In genomic region chr16:32865401-32865800, GRCm38 (mm10) we compare ENCODE assay signal across 34 mouse cellular contexts. TPM values are rescaled to one million over a fixed set of nuclear protein-coding genes. Genes with fewer than 3 reads are reported as not detected.
DNase-seq lines count a peak whose midpoint lies in the region; ATAC-seq and TF ChIP-seq lines count a peak whose summit lies in the region.
"Had no signal": no experiment of that assay in that cellular context is flagged by ENCODE, and none has a peak within 500 bp of the region (broad histone marks: within the 10 kb centered on the region; RNA-seq: fewer than 3 reads in every experiment).

No protein-coding gene starts in this region.

- 75% methylated on average over 4 of the region's 4 CpGs for WGBS in heart, embryonic 12.5 days
- 86% methylated on average over 4 of the region's 4 CpGs for WGBS in heart, embryonic 11.5 days (ENCODE audit: insufficient replicate concordance)
- WGBS in kidney, adult 2 months: 54% methylated on average over 4 of the region's 4 CpGs
- 91% methylated on average over 4 of the region's 4 CpGs for WGBS in kidney, embryonic 14.5 days

- no peak for TF ChIP-seq CTCF in kidney, adult 2 months (conservative IDR thresholded peaks at IDR 0.05; ENCODE audit: insufficient read depth, insufficient read length, low read depth, low read length)

- peaks cover 38% of the 10 kb centered on the region for H3K4me1 ChIP-seq in heart, embryonic 12.5 days (replicated peaks)
- peaks cover 6% of the 10 kb centered on the region for H3K4me1 ChIP-seq in heart, embryonic 11.5 days (ENCODE audit: control insufficient read depth, insufficient read depth, low read length)
- H3K4me1 ChIP-seq in kidney, adult 2 months (ENCODE audit: control insufficient read depth, insufficient read depth, low read length): peaks cover 17% of the 10 kb centered on the region
- H3K4me1 ChIP-seq in kidney, embryonic 14.5 days (ENCODE audit: control insufficient read depth, insufficient read depth, low read length): peaks cover 14% of the 10 kb centered on the region

- no peaks in the 10 kb centered on the region for H3K27me3 ChIP-seq in heart, embryonic 12.5 days (replicated peaks)
- H3K27me3 ChIP-seq in heart, embryonic 11.5 days (ENCODE audit: control insufficient read depth, insufficient read depth, low read length): no peaks in the 10 kb centered on the region
- no peaks in the 10 kb centered on the region for H3K27me3 ChIP-seq in kidney, adult 2 months (replicated peaks; ENCODE audit: control insufficient read depth, insufficient read depth, low read length)
- H3K27me3 ChIP-seq in kidney, embryonic 14.5 days (ENCODE audit: control insufficient read depth, insufficient read depth, low read length): no peaks in the 10 kb centered on the region
- H3K27me3 ChIP-seq: embryonic facial prominence, embryonic 13.5 days; midbrain, embryonic 15.5 days; Patski had no signal

- no peak for ATAC-seq in heart, embryonic 12.5 days (ENCODE audit: insufficient number of reproducible peaks, low FRiP score)
- ATAC-seq in heart, embryonic 11.5 days (replicated peaks; ENCODE audit: insufficient number of reproducible peaks, low FRiP score, low TSS enrichment): no peak
- ATAC-seq in kidney, embryonic 14.5 days (ENCODE audit: low FRiP score, low TSS enrichment): no peak
- ATAC-seq: forebrain, embryonic 16.5 days; midbrain, embryonic 15.5 days; Patski had no signal

- no peaks in the 10 kb centered on the region for H3K9me3 ChIP-seq in heart, embryonic 12.5 days (replicated peaks)
- no peaks in the 10 kb centered on the region for H3K9me3 ChIP-seq in heart, embryonic 11.5 days (replicated peaks; ENCODE audit: control insufficient read depth, low read length)
- no peaks in the 10 kb centered on the region for H3K9me3 ChIP-seq in kidney, embryonic 14.5 days (ENCODE audit: control insufficient read depth, low read length)
- H3K9me3 ChIP-seq: embryonic facial prominence, embryonic 13.5 days; forebrain, embryonic 10.5 days; midbrain, embryonic 10.5 days; midbrain, embryonic 15.5 days had no signal

- H3K36me3 ChIP-seq in heart, embryonic 12.5 days: peaks cover 23% of the 10 kb centered on the region
- H3K36me3 ChIP-seq in heart, embryonic 11.5 days (ENCODE audit: control insufficient read depth, insufficient read depth, low read length): no peaks in the 10 kb centered on the region
- H3K36me3 ChIP-seq in kidney, adult 2 months (ENCODE audit: control insufficient read depth, insufficient read depth, low read length): no peaks in the 10 kb centered on the region
- peaks cover 5% of the 10 kb centered on the region; the same call in 1 of the 2 replicates for H3K36me3 ChIP-seq in kidney, embryonic 14.5 days (ENCODE audit: control insufficient read depth, insufficient read depth, low read length)
- H3K36me3 ChIP-seq: midbrain, embryonic 15.5 days had no signal

- H3K9ac ChIP-seq in heart, embryonic 12.5 days: 0 out of 2 replicates have a peak overlapping the region, but pooled peaks have one; percentile 24
- H3K9ac ChIP-seq in heart, embryonic 11.5 days (ENCODE audit: low read depth, low read length): no peak overlapping the region
- no peak overlapping the region for H3K9ac ChIP-seq in kidney, embryonic 14.5 days (ENCODE audit: low read depth, low read length)
- H3K9ac ChIP-seq: embryonic facial prominence, embryonic 13.5 days; hindbrain, embryonic 14.5 days; liver, embryonic 14.5 days; midbrain, embryonic 15.5 days had no signal

- DNase-seq in kidney, adult 2 months: peak; percentile 29
- peak; percentile 75 for DNase-seq in A20 (ENCODE audit: low read depth, low spot score)
- DNase-seq in Muller cell, postnatal 12 days (ENCODE audit: inconsistent ontology term): peak; percentile 52
- DNase-seq in cerebellum, postnatal 10 days: no peak
- no peak for DNase-seq in MN1 (ENCODE audit: low spot score)
- DNase-seq: adrenal gland, postnatal 14 days; cerebellum, adult 11 months; cerebellum, adult 9-11 months; gastrocnemius, postnatal 14 days; heart, postnatal 4 days; kidney, adult 18-20 months; kidney, postnatal 14 days; layer of hippocampus, adult 9-11 months; liver; lung, adult 2 months; right cerebral cortex, adult 18-20 months; right cerebral cortex, postnatal 4 days; thymus, adult 18-20 months; thymus, postnatal 25 days had no signal

- TF ChIP-seq POLR2A in kidney, adult 2 months (IDR thresholded peaks at IDR 0.05; ENCODE audit: low read depth, low read length): no peak

- H3K4me3 ChIP-seq in heart, embryonic 12.5 days: no peak overlapping the region
- H3K4me3 ChIP-seq in heart, embryonic 11.5 days (ENCODE audit: low read depth, low read length): no peak overlapping the region
- no peak overlapping the region for H3K4me3 ChIP-seq in kidney, adult 2 months (ENCODE audit: insufficient read depth, low read depth, low read length)
- H3K4me3 ChIP-seq in kidney, embryonic 14.5 days (ENCODE audit: low read length): no peak overlapping the region
- H3K4me3 ChIP-seq: embryonic facial prominence, embryonic 13.5 days; forebrain, embryonic 10.5 days; midbrain, embryonic 10.5 days; midbrain, embryonic 15.5 days had no signal

- H3K4me2 ChIP-seq in heart, embryonic 12.5 days: no peak overlapping the region
- no peak overlapping the region for H3K4me2 ChIP-seq in heart, embryonic 11.5 days
- H3K4me2 ChIP-seq in kidney, embryonic 14.5 days (replicated peaks; ENCODE audit: low read depth, low read length): no peak overlapping the region
- H3K4me2 ChIP-seq: embryonic facial prominence, embryonic 13.5 days; hindbrain, embryonic 14.5 days; midbrain, embryonic 15.5 days had no signal

- H3K27ac ChIP-seq in heart, embryonic 12.5 days (ENCODE audit: poor library complexity, severe bottlenecking): no peak overlapping the region; the same call in 1 of the 2 replicates
- H3K27ac ChIP-seq in heart, embryonic 11.5 days (ENCODE audit: low read depth, low read length): no peak overlapping the region
- no peak overlapping the region; the same call in 1 of the 2 replicates for H3K27ac ChIP-seq in kidney, adult 2 months (ENCODE audit: insufficient read depth, low read depth, low read length)
- no peak overlapping the region for H3K27ac ChIP-seq in kidney, embryonic 14.5 days (ENCODE audit: low read depth, low read length)
- H3K27ac ChIP-seq: embryonic facial prominence, embryonic 13.5 days; forebrain, embryonic 10.5 days; hindbrain, embryonic 14.5 days; liver, embryonic 14.5 days; midbrain, embryonic 10.5 days; midbrain, embryonic 15.5 days; stomach, postnatal 0 days had no signal

RNA-seq across cellular contexts. Expression of gene Fyttd1, which starts 11.9 kb away (rescaled TPM):
- 165 and 170 TPM in 2 replicates for polyA plus RNA-seq in heart, embryonic 12.5 days (2016; fragmentation: Nextera tagmentation; extraction: Ambion mirVana)
- 164 and 172 TPM in 2 replicates for polyA plus RNA-seq in heart, embryonic 11.5 days (2014; fragmentation: Nextera tagmentation; extraction: Ambion mirVana)
- polyA plus RNA-seq in kidney, adult 2 months (2012; rRNA removed): 6.2 and 9.0 TPM in 2 replicates
- 119 and 155 TPM in 2 replicates for polyA plus RNA-seq in kidney, embryonic 14.5 days (2014; fragmentation: Nextera tagmentation; extraction: Ambion mirVana)

RNA-seq across cellular contexts. Expression of gene Rubcn, which starts 12.2 kb away (rescaled TPM):
- polyA plus RNA-seq in heart, embryonic 12.5 days (2016; fragmentation: Nextera tagmentation; extraction: Ambion mirVana): 30.9 and 34.0 TPM in 2 replicates
- 19.5 and 22.3 TPM in 2 replicates for polyA plus RNA-seq in heart, embryonic 11.5 days (2014; fragmentation: Nextera tagmentation; extraction: Ambion mirVana)
- 36.9 and 38.9 TPM in 2 replicates for polyA plus RNA-seq in kidney, adult 2 months (2012; rRNA removed)
- 12.1 and 15.2 TPM in 2 replicates for polyA plus RNA-seq in kidney, embryonic 14.5 days (2014; fragmentation: Nextera tagmentation; extraction: Ambion mirVana)

RNA-seq across cellular contexts. Expression of gene Lrch3, which starts 48.5 kb away (rescaled TPM):
- polyA plus RNA-seq in heart, embryonic 12.5 days (2016; fragmentation: Nextera tagmentation; extraction: Ambion mirVana): 24.0 and 27.5 TPM in 2 replicates
- 21.6 and 25.3 TPM in 2 replicates for polyA plus RNA-seq in heart, embryonic 11.5 days (2014; fragmentation: Nextera tagmentation; extraction: Ambion mirVana)
- polyA plus RNA-seq in kidney, adult 2 months (2012; rRNA removed): 20.6 and 21.0 TPM in 2 replicates
- 19.7 and 32.7 TPM in 2 replicates for polyA plus RNA-seq in kidney, embryonic 14.5 days (2014; fragmentation: Nextera tagmentation; extraction: Ambion mirVana)

RNA-seq across cellular contexts. Expression of gene Smbd1, which starts 55.1 kb away (rescaled TPM):
- not detected in 2 replicates for polyA plus RNA-seq in heart, embryonic 12.5 days (2016; fragmentation: Nextera tagmentation; extraction: Ambion mirVana)
- not detected in 2 replicates for polyA plus RNA-seq in heart, embryonic 11.5 days (2014; fragmentation: Nextera tagmentation; extraction: Ambion mirVana)
- not detected in 2 replicates for polyA plus RNA-seq in kidney, adult 2 months (2012; rRNA removed)
- polyA plus RNA-seq in kidney, embryonic 14.5 days (2014; fragmentation: Nextera tagmentation; extraction: Ambion mirVana): not detected in 2 replicates
- polyA plus RNA-seq: embryonic facial prominence, embryonic 13.5 days; forebrain, embryonic 10.5 days; forebrain, embryonic 16.5 days; heart, postnatal 0 days; hindbrain, embryonic 14.5 days; limb, embryonic 11.5 days; midbrain, embryonic 10.5 days; midbrain, embryonic 15.5 days; neural tube, embryonic 11.5 days; Patski had no signal

Comparison
In these comparisons a context has a peak if more than half of its experiments do, and no peak if none do; other contexts are left out.
1. RNA of gene Fyttd1, which starts 11.9 kb away (polyA plus RNA-seq): 165 to 170 TPM in heart, embryonic 12.5 days, 164 to 172 TPM in heart, embryonic 11.5 days and 119 to 155 TPM in kidney, embryonic 14.5 days; 6.2 to 9.0 TPM in kidney, adult 2 months; every median in the first group is over 10 times any median in the second.
2. DNase-seq: peak in kidney, adult 2 months (single experiment), A20 (single experiment) and Muller cell, postnatal 12 days (single experiment); none in cerebellum, postnatal 10 days (0 of 2) and MN1 (single experiment).